ENCODE assay signal across 7 mouse cellular contexts in genomic region chr4:41545985-41546384, GRCm38 (mm10). TPM values are rescaled to one million over a fixed set of nuclear protein-coding genes. Genes with fewer than 3 reads are reported as not detected.
A peak's percentile ranks its signal among the peaks of the same experiment; 100 is the strongest.
DNase-seq lines count a peak whose midpoint lies in the region; ATAC-seq and TF ChIP-seq lines count a peak whose summit lies in the region.

No protein-coding gene starts in this region.

- no peaks in the 10 kb centered on the region for H3K27me3 ChIP-seq in kidney, embryonic 16.5 days (ENCODE audit: insufficient read depth, low read length)
- no peaks in the 10 kb centered on the region for H3K27me3 ChIP-seq in hindbrain, embryonic 13.5 days

- no peak for TF ChIP-seq CTCF in brain, embryonic 14.5 days (IDR thresholded peaks at IDR 0.05; ENCODE audit: borderline replicate concordance, extremely low read depth, insufficient read depth, insufficient read length)

- H3K4me3 ChIP-seq in kidney, embryonic 16.5 days (ENCODE audit: low read length) = no peak overlapping the region
- H3K4me3 ChIP-seq in hindbrain, embryonic 13.5 days = no peak overlapping the region

- H3K9ac ChIP-seq in kidney, embryonic 16.5 days (replicated peaks; ENCODE audit: low read length) = no peak overlapping the region
- H3K9ac ChIP-seq in hindbrain, embryonic 13.5 days = no peak overlapping the region

- H3K36me3 ChIP-seq in kidney, embryonic 16.5 days (ENCODE audit: insufficient read depth, low read length) = no peaks in the 10 kb centered on the region
- no peaks in the 10 kb centered on the region for H3K36me3 ChIP-seq in hindbrain, embryonic 13.5 days

- H3K4me2 ChIP-seq in kidney, embryonic 16.5 days (replicated peaks; ENCODE audit: low read depth, low read length) = no peak overlapping the region
- no peak overlapping the region for H3K4me2 ChIP-seq in hindbrain, embryonic 13.5 days

- no peaks in the 10 kb centered on the region for H3K9me3 ChIP-seq in kidney, embryonic 16.5 days (ENCODE audit: low read length)
- no peaks in the 10 kb centered on the region for H3K9me3 ChIP-seq in hindbrain, embryonic 13.5 days

- no peak overlapping the region for H3K27ac ChIP-seq in kidney, embryonic 16.5 days (ENCODE audit: low read length)
- H3K27ac ChIP-seq in hindbrain, embryonic 13.5 days = 0 out of 2 replicates have a peak overlapping the region, but pooled peaks have one; percentile 58

- ATAC-seq in kidney, embryonic 16.5 days (ENCODE audit: low FRiP score, low TSS enrichment) = peak; percentile 59; the same call in 1 of the 2 replicates
- 0 out of 2 replicates have a peak, but pooled peaks have one; percentile 24 for ATAC-seq in hindbrain, embryonic 13.5 days (ENCODE audit: low FRiP score)

- H3K4me1 ChIP-seq in kidney, embryonic 16.5 days (ENCODE audit: insufficient read depth, low read length) = no peaks in the 10 kb centered on the region
- peaks cover 47% of the 10 kb centered on the region for H3K4me1 ChIP-seq in hindbrain, embryonic 13.5 days (replicated peaks)

- TF ChIP-seq POLR2A in brain, embryonic 14.5 days (IDR thresholded peaks at IDR 0.05; ENCODE audit: borderline replicate concordance, extremely low read depth, insufficient read depth, insufficient read length, poor library complexity, severe bottlenecking) = no peak

- WGBS in kidney, embryonic 16.5 days = 12% methylated on average over 8 of the region's 8 CpGs
- WGBS in hindbrain, embryonic 13.5 days = 25% methylated on average over 8 of the region's 8 CpGs

- DNase-seq in kidney, adult 9 months = no peak
- peak; percentile 63 for DNase-seq in NIH3T3 (ENCODE audit: low read depth)
- peak; percentile 63 for DNase-seq in brain, embryonic 14.5 days (ENCODE audit: low read depth)
- peak; percentile 57 for DNase-seq in neural tube, embryonic 10.5 days (ENCODE audit: extremely low spot score, low spot score)
- DNase-seq in B cell, adult 2 months = no peak

RNA-seq across cellular contexts. Expression of gene Fam219a, which starts 23.4 kb away (rescaled TPM):
- 1.9 and 2.2 TPM in 2 replicates for polyA plus RNA-seq in kidney, embryonic 16.5 days (2015; fragmentation: Nextera tagmentation; extraction: Ambion mirVana)
- 78.6 and 97.8 TPM in 2 replicates for polyA plus RNA-seq in brain, embryonic 14.5 days (2012; rRNA removed)
- 16.7 and 18.1 TPM in 2 replicates for polyA plus RNA-seq in hindbrain, embryonic 13.5 days (2015; fragmentation: Nextera tagmentation; extraction: Ambion mirVana)

RNA-seq across cellular contexts. Expression of gene Dnaic1, which starts 23.6 kb away (rescaled TPM):
- 1.2 and 1.7 TPM in 2 replicates for polyA plus RNA-seq in kidney, embryonic 16.5 days (2015; fragmentation: Nextera tagmentation; extraction: Ambion mirVana)
- polyA plus RNA-seq in brain, embryonic 14.5 days (2012; rRNA removed) = 2.3 and 2.8 TPM in 2 replicates
- 3.2 and 5.0 TPM in 2 replicates for polyA plus RNA-seq in hindbrain, embryonic 13.5 days (2015; fragmentation: Nextera tagmentation; extraction: Ambion mirVana)

RNA-seq across cellular contexts. Expression of gene 1110017D15Rik, which starts 28.9 kb away (rescaled TPM):
- 0.37 and 0.57 TPM in 2 replicates for polyA plus RNA-seq in kidney, embryonic 16.5 days (2015; fragmentation: Nextera tagmentation; extraction: Ambion mirVana)
- polyA plus RNA-seq in brain, embryonic 14.5 days (2012; rRNA removed) = 8.3 and 10.3 TPM in 2 replicates
- 9.8 and 17.9 TPM in 2 replicates for polyA plus RNA-seq in hindbrain, embryonic 13.5 days (2015; fragmentation: Nextera tagmentation; extraction: Ambion mirVana)

RNA-seq across cellular contexts. Expression of gene AI464131, which starts 43.1 kb away (rescaled TPM):
- polyA plus RNA-seq in kidney, embryonic 16.5 days (2015; fragmentation: Nextera tagmentation; extraction: Ambion mirVana) = 9.3 and 9.5 TPM in 2 replicates
- polyA plus RNA-seq in brain, embryonic 14.5 days (2012; rRNA removed) = 4.0 and 8.3 TPM in 2 replicates
- polyA plus RNA-seq in hindbrain, embryonic 13.5 days (2015; fragmentation: Nextera tagmentation; extraction: Ambion mirVana) = 7.0 TPM in 2 replicates

Comparison
In these comparisons a context has a peak if more than half of its experiments do, and no peak if none do; other contexts are left out.
1. DNase-seq: peak in NIH3T3 (single experiment), brain, embryonic 14.5 days (single experiment) and neural tube, embryonic 10.5 days (single experiment); none in kidney, adult 9 months (single experiment) and B cell, adult 2 months (0 of 2).